Mouse (Mus musculus): ENCODE results near the gene Syt2. TPM values are rescaled to one million over a fixed set of nuclear protein-coding genes. Genes with fewer than 3 reads are reported as not detected.

Gene Syt2
- polyA plus RNA-seq, 1 experiment from 2014 or later, result 0.34 TPM

DNA sequence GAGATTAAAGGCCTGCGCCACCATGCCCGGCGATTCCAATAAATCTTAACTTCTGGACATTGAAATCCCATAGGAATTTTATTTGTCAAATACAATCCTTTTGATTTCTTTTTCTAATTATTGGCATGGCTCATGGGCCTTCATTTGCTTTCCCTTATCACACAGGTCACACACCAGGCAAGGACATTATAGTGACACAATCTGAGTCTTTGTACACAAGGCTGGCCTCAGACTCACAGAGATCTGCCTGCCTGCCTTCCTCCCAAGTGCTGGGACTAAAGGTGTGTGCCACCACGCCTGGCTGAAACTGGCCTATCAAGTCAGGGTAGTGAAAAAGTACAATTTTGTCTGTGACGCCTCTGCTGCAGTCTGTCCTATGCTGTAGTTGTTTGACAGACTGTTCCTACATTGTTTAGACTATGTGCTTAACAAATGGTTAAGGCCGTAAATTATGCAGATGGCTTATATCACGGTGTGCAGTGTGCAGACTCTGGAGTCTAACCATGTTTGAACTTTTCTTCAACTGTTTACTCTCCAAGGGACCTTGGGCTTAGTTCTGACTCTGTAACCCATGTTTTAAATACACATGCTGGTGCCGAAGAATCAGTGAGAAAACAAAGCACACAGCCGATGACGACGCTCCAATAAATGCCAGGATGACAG is 117.4 kb downstream of the Syt2 start:
- H3K9me3 ChIP-seq (replicated peaks), result no peaks in the 10 kb centered on the region
- H3K27me3 ChIP-seq, result no peaks in the 10 kb centered on the region
- 77% methylated on average over 11 of the region's 11 CpGs for WGBS
- ATAC-seq (replicated peaks; ENCODE audit: insufficient number of reproducible peaks, insufficient read depth, low FRiP score, low read depth), result no peak
- H3K4me1 ChIP-seq (replicated peaks), result peaks cover 10% of the 10 kb centered on the region; the same call in 1 of the 2 replicates
- no peak overlapping the region for H3K4me3 ChIP-seq
- peaks cover 49% of the 10 kb centered on the region for H3K36me3 ChIP-seq
- no peak overlapping the region; the same call in 1 of the 2 replicates for H3K27ac ChIP-seq
- no peak overlapping the region for H3K4me2 ChIP-seq
- no peak overlapping the region for H3K9ac ChIP-seq

DNA sequence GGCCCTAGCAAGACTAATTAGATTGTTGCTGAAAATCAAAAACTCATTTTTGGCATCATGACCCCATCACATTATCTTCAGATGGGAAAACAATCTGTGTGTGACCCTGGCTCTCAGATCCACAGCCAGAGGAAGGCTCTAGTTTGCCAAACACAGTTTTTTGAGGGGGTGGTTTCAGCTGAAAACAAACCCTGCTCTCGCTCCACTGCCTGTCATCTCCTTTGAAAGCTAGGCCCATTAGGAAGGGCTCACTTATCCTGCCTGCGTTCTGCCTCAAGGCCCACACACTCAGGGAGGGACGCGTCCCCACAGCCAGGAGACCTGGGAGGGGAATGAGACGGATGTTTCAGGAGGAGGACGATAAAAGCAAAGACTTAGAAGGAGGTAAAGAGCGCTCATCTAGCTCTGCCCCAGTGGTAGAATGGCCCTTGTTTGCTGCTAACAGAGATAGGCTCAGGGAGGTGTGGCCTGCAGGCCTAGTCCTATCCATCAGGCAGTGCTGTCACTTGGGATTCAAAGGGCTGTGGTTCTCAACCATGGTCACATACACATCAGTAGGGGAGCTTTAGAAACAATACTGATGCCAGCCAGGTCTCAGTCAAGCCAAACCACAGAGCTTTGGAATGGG is 118.5 kb downstream of the Syt2 start:
- H3K9ac ChIP-seq, result no peak overlapping the region
- peaks cover 47% of the 10 kb centered on the region for H3K36me3 ChIP-seq
- 0 out of 2 replicates have a peak, but pooled peaks have one; percentile 53 for ATAC-seq (replicated peaks; ENCODE audit: insufficient number of reproducible peaks, insufficient read depth, low FRiP score, low read depth)
- no peaks in the 10 kb centered on the region for H3K9me3 ChIP-seq (replicated peaks)
- H3K27ac ChIP-seq, result peak overlapping the region; percentile 43
- H3K4me2 ChIP-seq, result no peak overlapping the region
- H3K27me3 ChIP-seq, result no peaks in the 10 kb centered on the region
- no peak overlapping the region for H3K4me3 ChIP-seq
- H3K4me1 ChIP-seq (replicated peaks), result peaks cover 10% of the 10 kb centered on the region; the same call in 1 of the 2 replicates
- WGBS, result 61% methylated on average over 7 of the region's 7 CpGs

- Histone ChIP-seq H3K27me3 (no peaks in the 10 kb centered on the region), H3K36me3 (peaks cover 40% of the 10 kb centered on the region), H3K27ac (no peak overlapping the region), H3K9me3 (replicated peaks) (no peaks in the 10 kb centered on the region), H3K4me1 (replicated peaks) (peaks cover 15% of the 10 kb centered on the region), H3K4me3 (no peak overlapping the region), H3K4me2 (no peak overlapping the region), H3K9ac (no peak overlapping the region)
- ATAC-seq (replicated peaks; ENCODE audit: insufficient number of reproducible peaks, insufficient read depth, low FRiP score, low read depth), result no peak
- 85% methylated on average over 4 of the region's 4 CpGs for WGBS
These were observed 120.0 kb downstream of the Syt2 start for GRCm38 (mm10) chr1:134766448-134766847.

DNA sequence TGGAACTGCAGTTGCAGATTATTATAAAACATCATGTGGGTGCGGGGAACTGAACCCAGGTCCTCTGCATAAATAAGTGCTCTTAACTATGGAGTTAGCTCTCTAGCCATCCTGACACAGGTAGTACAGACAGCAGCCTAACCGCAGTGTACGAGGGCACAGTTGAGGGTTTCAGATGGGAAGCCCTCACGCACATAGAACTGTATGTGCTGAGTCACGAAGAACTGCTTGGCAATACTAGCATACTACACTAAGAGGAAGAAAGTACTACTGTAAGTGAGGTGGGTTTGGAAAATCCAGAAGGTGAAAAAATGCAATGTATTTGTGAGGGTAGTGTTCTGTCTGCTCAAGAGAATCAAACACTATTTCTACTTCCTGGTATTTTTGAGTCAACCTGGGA is 123.8 kb downstream of the Syt2 start:
- H3K4me1 ChIP-seq (replicated peaks), result peaks cover 35% of the 10 kb centered on the region
- H3K4me3 ChIP-seq, result no peak overlapping the region
- H3K9me3 ChIP-seq (replicated peaks), result no peaks in the 10 kb centered on the region
- no peak for ATAC-seq (replicated peaks; ENCODE audit: insufficient number of reproducible peaks, insufficient read depth, low FRiP score, low read depth)
- H3K4me2 ChIP-seq, result no peak overlapping the region
- no peaks in the 10 kb centered on the region for H3K27me3 ChIP-seq
- H3K36me3 ChIP-seq, result peaks cover 58% of the 10 kb centered on the region
- WGBS, result 94% methylated on average over 5 of the region's 5 CpGs
- no peak overlapping the region for H3K9ac ChIP-seq
- H3K27ac ChIP-seq, result peak overlapping the region; percentile 33; the same call in 1 of the 2 replicates

DNA sequence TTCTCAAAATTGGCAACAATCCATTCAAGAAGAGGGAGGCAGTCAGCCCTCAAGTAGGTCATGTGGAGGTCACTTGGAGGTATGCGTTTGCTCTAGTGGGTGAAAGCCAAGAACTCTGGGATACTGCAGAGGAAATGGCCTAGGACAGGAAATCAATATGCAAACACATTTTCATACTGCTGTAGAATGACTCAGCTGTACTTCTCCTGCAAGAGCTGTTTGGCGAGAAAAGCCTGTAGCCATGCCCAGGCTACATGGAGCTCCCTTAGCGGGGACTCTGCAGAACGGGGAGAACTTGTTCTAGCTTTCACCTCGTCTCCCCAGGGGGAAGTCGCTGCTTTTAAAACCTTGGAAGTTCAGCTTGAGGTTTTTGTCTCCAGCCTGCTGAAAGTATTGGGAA is 124.9 kb downstream of the Syt2 start:
- no peak overlapping the region for H3K4me3 ChIP-seq
- H3K4me2 ChIP-seq, result no peak overlapping the region
- peak overlapping the region; percentile 66 for H3K27ac ChIP-seq
- H3K36me3 ChIP-seq, result peaks cover 58% of the 10 kb centered on the region
- WGBS, result 48% methylated on average over 6 of the region's 6 CpGs
- no peaks in the 10 kb centered on the region for H3K27me3 ChIP-seq
- H3K9me3 ChIP-seq (replicated peaks), result no peaks in the 10 kb centered on the region
- peak; percentile 52 for ATAC-seq (replicated peaks; ENCODE audit: insufficient number of reproducible peaks, insufficient read depth, low FRiP score, low read depth)
- no peak overlapping the region for H3K9ac ChIP-seq
- H3K4me1 ChIP-seq (replicated peaks), result peaks cover 34% of the 10 kb centered on the region

DNA sequence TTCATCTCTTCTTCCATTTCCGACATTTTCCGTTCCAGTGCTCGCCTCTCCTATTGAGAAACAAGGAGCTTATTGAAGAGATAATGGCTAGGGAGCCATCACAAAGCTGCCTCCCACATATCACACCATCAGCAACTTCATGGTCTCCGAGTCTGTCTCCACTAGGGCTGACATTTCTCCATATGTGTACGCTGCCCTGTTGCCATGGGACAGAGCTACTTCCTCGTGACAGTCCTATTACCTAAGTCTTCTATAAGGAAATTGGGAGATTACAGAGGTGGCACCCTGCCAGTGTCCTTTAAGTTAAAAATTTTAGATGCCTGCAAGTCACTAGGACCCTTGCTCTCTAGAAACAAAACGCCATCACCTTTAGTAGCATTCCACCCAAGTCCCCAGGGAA is 125.5 kb downstream of the Syt2 start:
- H3K27ac ChIP-seq, result peak overlapping the region; percentile 66

DNA sequence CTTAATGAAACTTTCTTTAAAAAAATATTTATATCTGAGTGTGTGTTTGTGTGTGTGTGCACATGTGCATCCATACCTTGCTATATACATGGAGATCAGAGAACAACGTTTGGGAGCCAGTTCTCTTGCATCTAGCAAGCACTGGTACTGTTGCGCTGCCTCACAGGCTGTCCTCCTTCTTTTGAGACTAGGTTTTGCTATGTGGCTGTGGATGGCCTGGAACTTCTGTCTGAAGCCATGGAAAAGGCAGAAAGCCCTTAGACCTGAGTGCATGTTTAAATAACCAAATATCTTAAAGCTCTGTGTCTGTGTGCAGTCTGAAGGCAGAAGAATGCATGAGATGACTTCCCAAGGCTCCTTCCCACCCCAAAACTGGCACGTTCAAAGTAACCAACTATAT is 126.3 kb downstream of the Syt2 start:
- no peak overlapping the region for H3K9ac ChIP-seq
- H3K4me1 ChIP-seq (replicated peaks), result peaks cover 38% of the 10 kb centered on the region
- H3K27me3 ChIP-seq, result no peaks in the 10 kb centered on the region
- no peak for ATAC-seq (replicated peaks; ENCODE audit: insufficient number of reproducible peaks, insufficient read depth, low FRiP score, low read depth)
- 78% methylated on average over 3 of the region's 3 CpGs for WGBS
- no peak overlapping the region for H3K4me2 ChIP-seq
- peaks cover 53% of the 10 kb centered on the region for H3K36me3 ChIP-seq
- H3K9me3 ChIP-seq (replicated peaks), result no peaks in the 10 kb centered on the region
- H3K27ac ChIP-seq, result peak overlapping the region; percentile 77; the same call in 1 of the 2 replicates
- no peak overlapping the region for H3K4me3 ChIP-seq

More for the DNA sequence above, 125.5 kb downstream of the Syt2 start:
- Histone ChIP-seq H3K4me2 (no peak overlapping the region), H3K9ac (no peak overlapping the region), H3K36me3 (peaks cover 61% of the 10 kb centered on the region), H3K4me1 (replicated peaks) (peaks cover 34% of the 10 kb centered on the region), H3K9me3 (replicated peaks) (no peaks in the 10 kb centered on the region), H3K4me3 (no peak overlapping the region), H3K27me3 (no peaks in the 10 kb centered on the region)
- ATAC-seq (replicated peaks; ENCODE audit: insufficient number of reproducible peaks, insufficient read depth, low FRiP score, low read depth), result no peak
- 74% methylated on average over 7 of the region's 7 CpGs for WGBS

DNA sequence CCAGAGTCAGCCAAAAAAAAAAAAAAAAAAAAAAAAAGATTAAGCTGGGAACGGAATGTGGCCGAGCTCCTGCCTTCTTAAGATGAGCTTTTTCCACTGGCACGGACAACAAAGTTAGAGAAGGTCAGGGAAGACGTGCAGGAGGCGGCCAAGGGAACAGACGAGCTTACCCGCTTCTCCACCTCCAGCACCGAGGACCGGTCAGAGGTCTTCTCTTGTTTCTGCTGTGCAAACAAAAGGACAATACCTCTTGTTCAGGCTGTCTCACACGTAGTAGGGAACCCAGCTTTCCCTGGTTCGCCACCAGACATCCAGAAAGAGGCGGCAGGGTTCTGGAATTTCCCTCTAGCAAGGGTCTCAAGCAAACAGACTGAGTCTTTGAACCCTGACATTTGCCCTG is 126.8 kb downstream of the Syt2 start:
- no peak for ATAC-seq (replicated peaks; ENCODE audit: insufficient number of reproducible peaks, insufficient read depth, low FRiP score, low read depth)
- 63% methylated on average over 12 of the region's 12 CpGs for WGBS
- no peak overlapping the region for H3K4me2 ChIP-seq
- peaks cover 52% of the 10 kb centered on the region for H3K36me3 ChIP-seq
- H3K9ac ChIP-seq, result no peak overlapping the region
- H3K4me3 ChIP-seq, result no peak overlapping the region
- no peaks in the 10 kb centered on the region for H3K9me3 ChIP-seq (replicated peaks)
- H3K4me1 ChIP-seq (replicated peaks), result peaks cover 42% of the 10 kb centered on the region
- H3K27me3 ChIP-seq, result no peaks in the 10 kb centered on the region
- H3K27ac ChIP-seq, result peak overlapping the region; percentile 77

GRCm38 (mm10) chr1:134774247-134774646 is 127.8 kb downstream of the Syt2 start:
- ATAC-seq (replicated peaks; ENCODE audit: insufficient number of reproducible peaks, insufficient read depth, low FRiP score, low read depth), result peak; percentile 44; the same call in 1 of the 2 replicates
- Histone ChIP-seq H3K36me3 (peaks cover 44% of the 10 kb centered on the region), H3K4me3 (no peak overlapping the region), H3K27ac (peak overlapping the region; percentile 77), H3K27me3 (no peaks in the 10 kb centered on the region), H3K4me2 (no peak overlapping the region), H3K4me1 (replicated peaks) (peaks cover 43% of the 10 kb centered on the region), H3K9me3 (replicated peaks) (no peaks in the 10 kb centered on the region), H3K9ac (no peak overlapping the region)
- WGBS, result 62% methylated on average over 2 of the region's 2 CpGs

- H3K4me1 ChIP-seq (replicated peaks), result peaks cover 43% of the 10 kb centered on the region
- H3K9ac ChIP-seq, result no peak overlapping the region
- no peak for ATAC-seq (replicated peaks; ENCODE audit: insufficient number of reproducible peaks, insufficient read depth, low FRiP score, low read depth)
- H3K36me3 ChIP-seq, result peaks cover 42% of the 10 kb centered on the region
- whole genome bisulfite sequencing, result 51% methylated on average over 6 of the region's 6 CpGs
- H3K9me3 ChIP-seq (replicated peaks), result no peaks in the 10 kb centered on the region
- H3K27me3 ChIP-seq, result no peaks in the 10 kb centered on the region
- no peak overlapping the region for H3K4me2 ChIP-seq
- no peak overlapping the region for H3K4me3 ChIP-seq
- peak overlapping the region; percentile 77 for H3K27ac ChIP-seq
These were observed 128.3 kb downstream of the Syt2 start for GRCm38 (mm10) chr1:134774728-134775287.

DNA sequence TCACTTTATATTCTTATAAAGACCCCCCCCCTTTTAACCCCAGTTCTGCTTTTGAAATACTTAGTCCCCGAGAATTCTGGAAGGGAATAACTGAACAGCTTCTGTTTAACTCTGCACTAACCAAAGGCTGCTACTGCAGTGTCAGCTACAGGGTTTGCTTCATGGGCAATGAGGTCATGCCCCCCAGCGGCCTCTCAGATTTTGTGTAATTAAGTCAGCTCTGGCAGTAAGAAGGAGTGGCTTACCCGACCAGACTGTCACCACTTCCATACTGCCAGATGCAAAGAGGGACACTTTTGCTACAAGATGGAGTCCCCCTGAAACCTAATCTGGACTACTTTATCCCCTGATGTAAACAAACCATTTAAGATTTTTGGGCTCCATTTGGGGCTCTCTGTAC is 129.2 kb downstream of the Syt2 start:
- H3K4me2 ChIP-seq, result no peak overlapping the region
- no peak overlapping the region for H3K4me3 ChIP-seq
- no peaks in the 10 kb centered on the region for H3K9me3 ChIP-seq (replicated peaks)
- no peak overlapping the region; the same call in 1 of the 2 replicates for H3K27ac ChIP-seq
- WGBS, result 56% methylated on average over 3 of the region's 3 CpGs
- H3K27me3 ChIP-seq, result no peaks in the 10 kb centered on the region
- peaks cover 36% of the 10 kb centered on the region for H3K36me3 ChIP-seq
- no peak overlapping the region for H3K9ac ChIP-seq
- no peak for ATAC-seq (replicated peaks; ENCODE audit: insufficient number of reproducible peaks, insufficient read depth, low FRiP score, low read depth)
- peaks cover 43% of the 10 kb centered on the region for H3K4me1 ChIP-seq (replicated peaks)

Data from heart, embryonic 15.5 days (tissue).